Mouse (Mus musculus) retina, adult 2 months (tissue): ENCODE results near the gene Gm21060.
A peak's percentile ranks its signal among the peaks of the same experiment; 100 is the strongest.
"Not testable (repeated sequence)": the region's sequence is repeated elsewhere in the genome, so short reads cannot be mapped to it uniquely, and the experiment has no call there.

Experiments used
- DNase-seq: peaks from one replicate; pipeline ENCODE4 v3.0.0-alpha.2; 2012; ENCODE audit warnings: low read depth, low spot score

Gm21060 gene

DNA sequence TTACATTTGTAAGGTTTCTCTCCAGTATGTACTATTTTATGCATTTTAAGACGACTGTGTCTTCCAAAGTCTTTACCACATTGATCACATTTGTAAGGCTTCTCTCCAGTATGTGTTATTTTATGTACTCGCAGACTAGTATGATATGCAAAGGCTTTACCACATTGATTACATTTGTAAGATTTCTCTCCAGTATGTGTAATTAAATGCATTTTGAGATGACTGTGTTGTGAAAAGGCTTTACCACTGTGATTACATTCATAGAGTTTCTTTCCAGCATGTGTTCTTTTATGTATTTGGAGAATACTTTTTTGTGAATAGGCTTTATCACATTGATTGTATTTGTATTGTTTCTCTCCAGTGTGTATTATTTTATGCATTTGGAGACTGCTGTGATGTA, at the start of gene Gm21060:
Gene Gm21060 (minus strand): TSS at position 101 of the 400 bp plus-strand sequence.
- DNase-seq = no peak

DNA sequence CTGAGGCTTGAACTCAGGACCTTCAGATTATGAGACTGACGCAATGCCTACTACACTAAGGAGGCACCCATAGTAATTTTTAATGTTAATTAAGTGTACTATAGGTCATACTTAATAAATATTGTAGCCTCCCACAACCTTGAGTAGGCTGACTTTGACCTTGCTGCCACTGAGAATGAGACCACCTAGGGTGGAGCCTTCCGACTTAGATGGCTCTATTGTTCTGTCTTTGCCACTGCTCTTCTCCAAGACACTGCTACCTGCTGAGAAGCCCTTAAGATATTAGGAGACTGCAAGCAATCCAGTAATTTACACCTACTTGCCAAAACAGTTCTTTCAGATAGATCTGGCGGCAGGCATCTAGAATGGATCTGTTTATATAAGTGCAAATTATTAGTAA, 24.0 kb upstream of the Gm21060 start:
- DNase-seq = not testable (repeated sequence)

DNA sequence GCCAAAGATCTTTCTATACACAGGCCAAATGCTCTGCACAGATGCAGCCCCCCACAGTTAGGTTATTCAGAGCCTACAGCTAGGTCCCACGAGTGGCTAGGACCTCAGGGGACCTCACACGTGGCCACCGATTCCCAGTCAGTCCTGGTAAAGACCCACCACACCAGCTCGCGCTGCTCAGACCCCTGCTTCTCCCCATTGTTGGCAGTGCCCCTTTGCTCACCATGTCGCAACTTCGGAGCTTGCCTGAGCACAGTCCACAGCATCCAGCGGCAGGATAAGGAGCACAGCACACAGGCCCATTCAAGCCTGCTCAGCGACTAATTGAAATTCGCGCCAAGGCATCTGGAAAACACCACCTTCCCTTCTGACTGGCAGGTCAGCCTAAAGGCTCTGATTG, 16.3 kb upstream of the Gm21060 start:
- DNase-seq = not testable (repeated sequence)

DNA sequence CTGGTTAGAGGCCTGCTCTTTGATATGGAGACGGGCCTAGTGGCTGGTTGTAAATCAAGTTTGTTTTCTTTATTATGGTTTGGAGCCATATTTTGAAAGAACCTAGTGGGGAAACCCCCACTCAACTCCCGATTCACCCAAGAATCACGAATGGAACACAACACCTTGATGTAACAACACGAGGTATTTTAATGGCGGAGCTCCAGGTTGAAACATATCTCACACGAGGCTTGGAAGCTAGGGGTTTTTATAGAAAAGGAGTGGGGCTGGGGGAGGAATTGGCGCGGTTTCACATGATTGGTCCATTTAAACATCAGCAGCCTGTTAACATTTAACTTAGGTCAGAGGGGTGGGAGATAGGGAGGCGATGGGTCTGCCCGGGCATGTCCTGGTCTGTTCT, 15.5 kb upstream of the Gm21060 start:
- DNase-seq = not testable (repeated sequence)

DNA sequence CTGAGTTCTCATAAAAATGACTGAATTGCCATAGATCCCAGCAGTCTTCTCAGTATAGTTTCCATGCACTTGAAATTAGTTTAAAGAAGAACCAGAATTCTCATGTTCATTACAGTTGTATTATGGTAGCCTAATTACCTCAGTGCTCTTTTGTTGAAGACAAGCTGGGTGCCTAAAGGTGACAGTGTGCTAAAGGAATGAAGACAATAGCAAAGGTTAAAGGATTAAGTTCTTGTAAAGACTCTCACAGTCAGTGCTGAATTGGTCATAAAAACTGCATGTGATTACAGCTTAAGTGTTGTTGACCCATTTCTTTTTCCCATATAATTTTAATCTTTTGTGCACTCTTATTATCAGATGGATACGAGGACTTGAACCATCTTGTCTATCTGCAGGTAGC, 11.2 kb upstream of the Gm21060 start:
- DNase-seq = not testable (repeated sequence)

DNA sequence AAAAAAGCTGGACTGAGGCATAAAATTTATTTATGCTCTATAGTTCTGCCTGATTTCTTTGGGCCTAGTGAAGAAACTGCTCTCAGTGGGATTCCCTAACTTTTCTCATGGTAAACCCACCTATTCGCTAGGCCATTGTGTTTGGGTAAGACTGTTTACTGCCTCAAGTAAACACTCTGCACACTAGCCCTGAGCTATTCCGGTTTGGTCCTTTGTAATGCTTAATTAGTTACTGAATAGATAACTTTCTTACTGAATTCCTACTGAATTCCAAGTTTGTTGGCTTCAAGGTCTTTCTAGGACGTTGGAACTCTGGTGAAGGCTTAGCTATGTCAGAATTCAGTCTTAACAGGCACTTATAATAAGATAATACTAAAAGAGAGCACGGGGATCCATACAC, 11.8 kb downstream of the Gm21060 start:
- DNase-seq = not testable (repeated sequence)

DNA sequence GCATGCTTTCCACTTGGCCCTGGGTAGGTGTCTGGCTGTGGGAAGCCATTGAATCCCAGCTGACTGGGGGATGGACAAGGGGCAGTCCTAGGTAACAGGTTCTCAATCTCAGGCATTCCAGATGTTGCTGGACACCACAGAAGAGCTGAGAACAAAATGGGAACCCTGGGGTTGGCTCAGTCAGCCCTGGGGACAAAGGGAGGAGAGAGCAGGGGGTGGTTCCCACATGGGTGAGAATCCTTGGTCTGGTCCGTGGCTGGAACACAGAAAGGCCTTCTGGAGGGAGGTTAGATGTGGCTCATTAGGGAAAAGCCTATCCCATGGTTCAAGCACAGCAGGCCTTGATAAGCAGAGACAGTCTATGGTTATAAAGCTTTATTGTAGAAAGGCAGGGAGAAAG, 13.3 kb downstream of the Gm21060 start:
- DNase-seq = no peak

DNA sequence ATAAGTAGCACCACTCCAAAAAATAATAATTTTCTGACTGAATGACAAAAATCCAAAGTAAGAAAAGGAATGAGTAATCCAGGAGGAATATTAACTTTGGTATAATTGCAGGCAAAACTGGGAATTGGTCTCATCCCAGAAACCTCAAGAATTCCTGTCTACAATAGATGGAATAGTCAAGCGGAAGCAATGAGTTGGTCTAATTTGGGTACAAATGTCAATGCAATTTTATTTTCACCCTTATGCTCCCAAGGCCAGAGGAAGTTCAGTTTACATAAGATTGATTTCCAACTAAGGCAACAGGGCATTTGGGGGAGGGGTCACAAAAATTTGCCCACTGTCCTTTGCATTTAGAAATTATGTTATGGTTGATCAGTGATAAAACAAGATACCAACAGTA, 21.4 kb downstream of the Gm21060 start:
- no peak for DNase-seq

DNA sequence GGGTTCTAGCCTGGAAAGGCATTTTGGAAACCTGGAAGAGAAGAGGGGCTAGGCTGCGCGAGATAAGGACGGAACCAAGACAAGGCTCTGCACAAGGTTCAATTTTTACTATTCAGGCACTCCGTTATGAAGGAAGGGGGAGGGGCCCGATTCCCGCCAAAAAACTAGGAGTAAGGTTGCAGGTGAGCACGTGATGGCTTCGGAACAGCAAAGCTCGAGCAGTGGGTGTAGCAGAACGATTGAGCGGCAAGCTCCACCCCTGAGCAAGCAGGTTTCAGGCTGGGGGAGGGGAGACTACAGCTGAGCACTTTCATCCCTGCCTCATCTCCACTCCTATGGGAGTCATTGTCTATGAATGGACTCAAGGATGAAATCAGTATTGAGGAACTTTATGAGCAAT, 27.7 kb downstream of the Gm21060 start:
- DNase-seq = not testable (repeated sequence)

DNA sequence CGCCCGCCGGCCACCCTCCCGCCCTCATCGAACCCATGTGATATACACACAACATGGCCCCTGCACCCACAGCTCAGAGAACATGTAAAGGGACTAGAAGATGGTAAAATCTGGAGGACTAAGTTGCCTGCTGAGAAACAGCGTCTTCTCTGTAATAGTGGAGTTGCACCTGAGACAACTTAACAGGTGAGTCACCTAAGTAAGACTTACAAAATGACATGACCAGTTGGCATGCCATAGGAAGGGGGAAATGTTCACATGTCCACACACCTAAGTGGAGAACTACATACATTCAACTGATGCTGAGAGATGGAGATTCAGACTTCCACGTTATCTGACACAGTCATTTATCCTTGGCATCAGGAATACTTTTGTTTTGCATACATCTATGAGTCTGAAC, 29.7 kb downstream of the Gm21060 start:
- DNase-seq = no peak

DNA sequence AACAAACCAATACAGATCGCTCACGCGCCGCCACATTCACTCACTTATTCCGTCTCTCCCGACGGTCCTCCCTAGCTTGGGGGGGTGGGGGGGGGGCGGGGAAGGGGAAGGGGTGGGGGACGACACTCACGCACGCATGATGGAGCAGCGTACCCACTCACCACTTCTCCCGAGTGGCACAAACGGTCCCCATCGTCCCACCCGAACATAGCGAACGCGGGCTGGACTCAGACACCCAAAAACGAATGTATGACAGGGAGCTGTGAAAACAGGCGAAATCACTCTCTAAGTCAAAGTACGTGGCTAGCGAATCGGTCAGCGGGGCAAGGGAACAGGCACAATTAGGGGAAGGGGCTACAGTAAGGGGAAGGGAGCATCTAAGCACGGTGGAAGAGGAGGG, 30.2 kb downstream of the Gm21060 start:
- no peak for DNase-seq

DNA sequence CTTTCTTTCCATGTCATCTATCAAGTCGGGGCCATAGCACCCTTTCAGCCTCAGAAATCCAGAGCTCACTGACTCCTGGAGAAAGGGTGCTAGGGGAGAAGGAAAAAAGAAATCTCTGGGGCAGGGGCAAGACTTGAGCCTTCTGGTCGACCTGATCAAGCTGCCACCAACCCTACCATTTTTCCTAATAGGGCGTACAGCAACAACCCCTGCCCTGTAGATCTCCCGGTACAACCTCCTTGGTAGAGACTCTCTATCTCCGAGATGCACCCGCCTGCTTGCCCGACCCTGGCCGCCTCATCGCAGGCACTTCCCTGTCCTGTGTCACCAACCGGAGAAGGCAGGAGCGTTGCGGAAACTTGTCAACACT, 30.6 kb downstream of the Gm21060 start:
- no peak for DNase-seq

DNA sequence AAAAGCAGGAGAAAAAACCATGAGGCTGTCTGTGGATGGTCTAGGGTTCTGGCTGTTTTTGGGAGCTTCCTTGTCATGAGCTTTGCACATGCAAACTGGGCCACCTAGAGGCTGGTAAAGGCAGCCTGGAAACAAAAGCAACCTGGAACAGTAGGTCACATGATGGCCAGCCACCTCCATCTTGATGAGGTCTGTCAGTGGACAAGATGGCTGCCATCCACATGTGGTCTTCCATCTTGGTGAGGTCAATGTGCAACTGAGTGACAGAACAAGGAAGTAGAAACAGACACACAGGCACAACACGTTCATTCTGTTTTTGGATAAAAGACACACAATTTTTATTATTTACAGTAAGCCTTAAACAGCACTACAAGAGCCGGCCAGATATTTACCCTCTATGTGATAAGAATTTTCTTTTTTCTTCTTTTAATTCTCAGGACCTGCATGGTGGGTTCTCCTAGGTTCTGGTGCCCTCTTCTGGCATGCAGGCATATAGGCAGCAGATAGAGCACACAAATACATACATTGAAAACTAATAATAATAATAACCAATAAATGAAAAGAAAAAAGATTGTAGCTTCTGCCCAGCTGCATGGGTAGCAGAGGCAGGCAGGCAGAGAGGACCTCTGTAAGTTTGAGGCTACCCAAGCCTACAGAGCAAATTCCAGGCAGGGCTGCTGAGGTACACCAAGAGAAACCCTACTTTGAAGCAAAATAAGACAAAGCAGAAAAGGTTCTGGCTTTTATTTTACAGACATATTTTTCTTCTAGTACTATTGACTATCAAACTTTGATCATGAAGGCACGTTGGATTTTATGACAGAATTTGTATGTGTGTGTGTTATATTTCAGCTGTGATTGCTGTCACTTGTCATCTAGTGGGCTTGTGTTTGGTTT, 31.3 kb downstream of the Gm21060 start:
- DNase-seq = peak; percentile 37

DNA sequence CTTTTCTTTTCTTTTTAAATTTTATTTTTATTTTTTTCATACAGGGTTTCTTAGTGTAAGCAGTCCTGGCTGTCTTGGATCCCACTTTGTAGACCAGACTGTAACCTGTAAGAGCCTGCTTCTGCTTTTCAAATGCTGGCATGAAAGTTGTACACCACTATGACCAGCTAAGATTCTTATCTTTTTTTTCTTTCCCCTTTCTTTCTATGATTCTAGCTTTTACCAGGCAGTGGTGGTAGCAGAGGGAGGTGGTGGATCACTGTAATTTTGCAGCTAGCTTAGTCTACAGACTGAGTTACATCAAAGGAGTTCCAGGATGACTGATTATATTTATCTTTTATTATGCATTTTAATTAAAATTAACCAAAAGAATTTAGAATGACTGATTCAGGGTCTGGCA, 31.9 kb downstream of the Gm21060 start:
- DNase-seq = no peak

DNA sequence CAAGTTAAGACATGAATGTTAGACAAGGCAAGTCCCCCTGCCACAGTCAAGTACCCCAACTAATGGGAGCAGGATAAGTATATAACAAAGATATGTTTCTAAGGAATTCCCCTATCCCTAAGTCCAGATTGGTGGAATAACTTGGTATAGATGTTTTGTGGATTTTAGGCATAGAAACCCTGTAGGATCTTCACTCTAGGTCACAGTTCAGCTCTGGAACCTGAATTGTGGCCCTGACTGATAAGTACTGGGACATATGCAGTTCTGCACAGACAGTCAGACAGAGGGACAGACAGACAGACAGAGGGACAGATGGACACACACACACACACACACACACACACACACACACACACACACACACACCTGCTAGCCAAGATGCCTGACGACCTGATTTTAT, 32.6 kb downstream of the Gm21060 start:
- DNase-seq = peak; percentile 23

DNA sequence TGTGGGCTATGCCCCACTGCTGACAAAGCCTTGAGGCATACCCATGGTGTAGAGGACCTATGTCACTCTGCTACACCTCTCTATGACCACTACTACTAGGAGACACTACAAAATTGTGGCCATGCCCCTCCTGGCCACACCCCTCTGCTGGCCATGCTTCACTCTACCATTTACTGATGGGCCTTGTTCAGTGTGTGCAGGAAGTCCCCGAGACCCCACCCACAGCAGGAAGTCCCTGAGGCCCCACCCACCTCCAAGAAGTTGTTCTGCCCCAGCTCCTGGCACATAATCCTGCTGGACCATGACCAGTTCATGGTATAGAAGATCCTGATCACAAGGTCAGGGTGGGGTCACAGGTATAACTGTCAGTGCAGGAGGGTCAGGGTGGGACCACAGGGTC, 35.6 kb downstream of the Gm21060 start:
- DNase-seq = no peak

DNA sequence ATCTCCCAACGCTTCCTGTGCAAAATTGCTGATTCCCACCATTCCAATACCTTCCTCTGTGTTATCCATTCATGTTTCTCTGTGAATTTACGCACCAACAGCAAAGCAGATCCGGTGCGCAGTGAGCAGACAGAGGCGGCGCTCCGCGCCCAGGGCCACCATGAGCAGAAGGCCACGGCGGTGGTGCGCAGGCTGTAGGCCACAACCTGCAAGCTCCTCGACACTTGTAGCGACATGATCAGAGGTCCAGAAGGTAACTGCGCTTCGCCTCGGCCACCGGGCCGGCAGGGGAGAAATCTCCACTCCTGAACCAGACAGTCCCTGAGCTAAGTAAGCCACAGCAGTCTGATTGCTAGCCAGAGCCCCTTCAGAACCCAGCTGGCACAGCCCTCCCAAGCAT, 39.1 kb downstream of the Gm21060 start:
- DNase-seq = no peak

DNA sequence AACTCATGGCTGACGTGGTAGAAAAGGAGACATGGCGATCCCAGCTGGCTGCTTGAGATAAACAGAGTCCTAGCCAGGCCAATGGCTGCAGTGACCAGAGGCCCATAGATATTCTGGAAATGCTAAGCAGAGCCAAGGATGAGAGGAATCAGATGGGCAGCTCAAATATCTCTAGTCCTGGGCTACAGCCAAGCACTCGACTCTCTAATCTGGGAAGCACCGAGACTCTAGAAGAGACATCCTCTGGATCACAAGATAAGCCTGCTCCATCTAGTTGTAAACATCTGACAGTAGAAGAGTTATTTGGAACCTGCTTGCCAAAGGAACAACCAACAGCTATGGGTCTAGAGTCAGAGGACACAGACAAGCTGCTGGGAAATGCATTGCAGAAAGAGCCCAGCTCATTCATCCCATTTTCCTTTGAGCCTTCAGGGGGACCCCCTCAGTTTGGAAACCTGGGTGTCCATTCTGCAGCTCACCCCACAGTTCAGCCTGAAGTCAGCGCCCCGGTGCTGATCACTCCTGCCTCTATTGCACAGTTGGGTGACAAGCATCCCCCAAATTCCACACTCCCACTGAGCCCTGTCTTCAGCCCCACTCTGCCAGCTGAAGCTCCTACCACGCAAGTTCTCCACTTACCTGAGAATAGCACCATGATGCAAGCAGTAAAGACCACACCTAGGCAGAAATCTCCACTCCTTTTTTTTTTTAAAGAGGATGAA, 40.5 kb downstream of the Gm21060 start:
- no peak for DNase-seq

DNA sequence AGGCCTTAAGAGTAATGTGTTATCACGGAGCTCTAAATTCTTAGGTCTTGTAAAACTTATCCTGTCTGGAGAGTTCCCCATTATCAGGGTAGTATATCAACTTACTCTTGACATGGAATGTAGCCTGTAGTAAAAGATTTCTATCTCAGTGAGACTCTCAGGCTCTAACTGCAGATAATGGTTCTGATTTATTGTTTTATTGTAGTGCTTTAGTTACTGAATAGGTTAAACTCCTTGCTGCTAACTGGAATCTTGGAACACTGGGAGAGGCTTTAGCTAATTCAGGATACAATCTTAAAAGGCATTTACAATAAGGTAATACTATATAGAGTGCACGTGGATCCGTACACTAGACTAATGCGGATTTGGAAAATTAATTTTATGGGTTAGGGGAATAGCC, 49.5 kb downstream of the Gm21060 start:
- not testable (repeated sequence) for DNase-seq
